Mouse (Mus musculus): ENCODE data around the gene Slc25a42. TPM values are rescaled to one million over a fixed set of nuclear protein-coding genes. Genes with fewer than 3 reads are reported as not detected.

The Slc25a42 gene
- 27.2 TPM for polyA plus RNA-seq (2015; fragmentation: Illumina TruSeq; extraction: RNeasy Lipid Tissue Mini Kit (QIAGEN cat#74804); ENCODE audit: low read depth, low replicate concordance)

GRCm38 (mm10) chr8:70212112-70213055 is at the start of gene Slc25a42:
Slc25a42 (minus strand) TSS chr8:70212305.

GRCm38 (mm10) chr8:70234080-70234780 is 22.1 kb upstream of the Slc25a42 start, which contains the start of the genes Sugp2 and Armc6:
Sugp2 (plus strand) TSS chr8:70234226.
Armc6 (minus strand) TSS chr8:70234466.

GRCm38 (mm10) chr8:70172043-70172681 is 39.9 kb downstream of the Slc25a42 start, which contains the start of gene Tmem161a:
Tmem161a (plus strand) TSS chr8:70172356.

GRCm38 (mm10) chr8:70139026-70139857 is 72.9 kb downstream of the Slc25a42 start, which contains the start of the genes Rfxank, Borcs8 and Mef2b:
Rfxank (minus strand) TSS chr8:70139154.
Borcs8 (plus strand) TSS chr8:70139499.
Mef2b (plus strand) TSS chr8:70139711.

Other genes with a start within 250 kb of the Slc25a42 start
- 17.6 TPM for gene Gatad2a, start 215.9 kb downstream of the Slc25a42 start, polyA plus RNA-seq (2015; fragmentation: Illumina TruSeq; extraction: RNeasy Lipid Tissue Mini Kit (QIAGEN cat#74804); ENCODE audit: low read depth, low replicate concordance)
- gene Mau2, start 169.6 kb downstream of the Slc25a42 start, polyA plus RNA-seq (2015; fragmentation: Illumina TruSeq; extraction: RNeasy Lipid Tissue Mini Kit (QIAGEN cat#74804); ENCODE audit: low read depth, low replicate concordance) = 56.6 TPM
- 40.9 TPM for gene Sugp1, start 169.5 kb downstream of the Slc25a42 start, polyA plus RNA-seq (2015; fragmentation: Illumina TruSeq; extraction: RNeasy Lipid Tissue Mini Kit (QIAGEN cat#74804); ENCODE audit: low read depth, low replicate concordance)
- gene Tm6sf2, start 139.4 kb downstream of the Slc25a42 start, polyA plus RNA-seq (2015; fragmentation: Illumina TruSeq; extraction: RNeasy Lipid Tissue Mini Kit (QIAGEN cat#74804); ENCODE audit: low read depth, low replicate concordance) = 3.4 TPM
- 85.0 TPM for gene Hapln4, start 128.8 kb downstream of the Slc25a42 start, polyA plus RNA-seq (2015; fragmentation: Illumina TruSeq; extraction: RNeasy Lipid Tissue Mini Kit (QIAGEN cat#74804); ENCODE audit: low read depth, low replicate concordance)
- 58.0 TPM for gene Ncan, start 91.4 kb downstream of the Slc25a42 start, polyA plus RNA-seq (2015; fragmentation: Illumina TruSeq; extraction: RNeasy Lipid Tissue Mini Kit (QIAGEN cat#74804); ENCODE audit: low read depth, low replicate concordance)
- gene Nr2c2ap, start 81.0 kb downstream of the Slc25a42 start, polyA plus RNA-seq (2015; fragmentation: Illumina TruSeq; extraction: RNeasy Lipid Tissue Mini Kit (QIAGEN cat#74804); ENCODE audit: low read depth, low replicate concordance) = 29.2 TPM
- gene Rfxank, start 73.2 kb downstream of the Slc25a42 start, polyA plus RNA-seq (2015; fragmentation: Illumina TruSeq; extraction: RNeasy Lipid Tissue Mini Kit (QIAGEN cat#74804); ENCODE audit: low read depth, low replicate concordance) = 14.6 TPM
- 79.7 TPM for gene Borcs8, start 72.8 kb downstream of the Slc25a42 start, polyA plus RNA-seq (2015; fragmentation: Illumina TruSeq; extraction: RNeasy Lipid Tissue Mini Kit (QIAGEN cat#74804); ENCODE audit: low read depth, low replicate concordance)
- gene Mef2b, start 72.6 kb downstream of the Slc25a42 start, polyA plus RNA-seq (2015; fragmentation: Illumina TruSeq; extraction: RNeasy Lipid Tissue Mini Kit (QIAGEN cat#74804); ENCODE audit: low read depth, low replicate concordance) = not detected
- 30.0 TPM for gene Tmem161a, start 39.9 kb downstream of the Slc25a42 start, polyA plus RNA-seq (2015; fragmentation: Illumina TruSeq; extraction: RNeasy Lipid Tissue Mini Kit (QIAGEN cat#74804); ENCODE audit: low read depth, low replicate concordance)
- gene Sugp2, start 21.9 kb upstream of the Slc25a42 start, polyA plus RNA-seq (2015; fragmentation: Illumina TruSeq; extraction: RNeasy Lipid Tissue Mini Kit (QIAGEN cat#74804); ENCODE audit: low read depth, low replicate concordance) = 63.2 TPM
- gene Armc6, start 22.2 kb upstream of the Slc25a42 start, polyA plus RNA-seq (2015; fragmentation: Illumina TruSeq; extraction: RNeasy Lipid Tissue Mini Kit (QIAGEN cat#74804); ENCODE audit: low read depth, low replicate concordance) = 41.9 TPM
- 20.1 TPM for gene Homer3, start 70.5 kb upstream of the Slc25a42 start, polyA plus RNA-seq (2015; fragmentation: Illumina TruSeq; extraction: RNeasy Lipid Tissue Mini Kit (QIAGEN cat#74804); ENCODE audit: low read depth, low replicate concordance)
- 44.8 TPM for gene Ddx49, start 90.2 kb upstream of the Slc25a42 start, polyA plus RNA-seq (2015; fragmentation: Illumina TruSeq; extraction: RNeasy Lipid Tissue Mini Kit (QIAGEN cat#74804); ENCODE audit: low read depth, low replicate concordance)
- gene Cope, start 90.2 kb upstream of the Slc25a42 start, polyA plus RNA-seq (2015; fragmentation: Illumina TruSeq; extraction: RNeasy Lipid Tissue Mini Kit (QIAGEN cat#74804); ENCODE audit: low read depth, low replicate concordance) = 172 TPM
- 65.7 TPM for gene Cers1, start 103.5 kb upstream of the Slc25a42 start, polyA plus RNA-seq (2015; fragmentation: Illumina TruSeq; extraction: RNeasy Lipid Tissue Mini Kit (QIAGEN cat#74804); ENCODE audit: low read depth, low replicate concordance)
- 3.5 TPM for gene Gdf1, start 117.5 kb upstream of the Slc25a42 start, polyA plus RNA-seq (2015; fragmentation: Illumina TruSeq; extraction: RNeasy Lipid Tissue Mini Kit (QIAGEN cat#74804); ENCODE audit: low read depth, low replicate concordance)
- 29.0 TPM for gene Upf1, start 141.0 kb upstream of the Slc25a42 start, polyA plus RNA-seq (2015; fragmentation: Illumina TruSeq; extraction: RNeasy Lipid Tissue Mini Kit (QIAGEN cat#74804); ENCODE audit: low read depth, low replicate concordance)
- gene Comp, start 161.3 kb upstream of the Slc25a42 start, polyA plus RNA-seq (2015; fragmentation: Illumina TruSeq; extraction: RNeasy Lipid Tissue Mini Kit (QIAGEN cat#74804); ENCODE audit: low read depth, low replicate concordance) = 0.18 TPM
- gene Crtc1, start 227.3 kb upstream of the Slc25a42 start, polyA plus RNA-seq (2015; fragmentation: Illumina TruSeq; extraction: RNeasy Lipid Tissue Mini Kit (QIAGEN cat#74804); ENCODE audit: low read depth, low replicate concordance) = 68.4 TPM